Mouse (Mus musculus) naive thymus-derived CD4-positive, alpha-beta T cell, adult 2 months (primary cell): ENCODE measurements around the gene Rtf2.

Experiments
- DNase-seq: peaks from one replicate; pipeline ENCODE4 v3.0.0-alpha.2; 2011; ENCODE audit warnings: low read depth

Gene Rtf2

DNA sequence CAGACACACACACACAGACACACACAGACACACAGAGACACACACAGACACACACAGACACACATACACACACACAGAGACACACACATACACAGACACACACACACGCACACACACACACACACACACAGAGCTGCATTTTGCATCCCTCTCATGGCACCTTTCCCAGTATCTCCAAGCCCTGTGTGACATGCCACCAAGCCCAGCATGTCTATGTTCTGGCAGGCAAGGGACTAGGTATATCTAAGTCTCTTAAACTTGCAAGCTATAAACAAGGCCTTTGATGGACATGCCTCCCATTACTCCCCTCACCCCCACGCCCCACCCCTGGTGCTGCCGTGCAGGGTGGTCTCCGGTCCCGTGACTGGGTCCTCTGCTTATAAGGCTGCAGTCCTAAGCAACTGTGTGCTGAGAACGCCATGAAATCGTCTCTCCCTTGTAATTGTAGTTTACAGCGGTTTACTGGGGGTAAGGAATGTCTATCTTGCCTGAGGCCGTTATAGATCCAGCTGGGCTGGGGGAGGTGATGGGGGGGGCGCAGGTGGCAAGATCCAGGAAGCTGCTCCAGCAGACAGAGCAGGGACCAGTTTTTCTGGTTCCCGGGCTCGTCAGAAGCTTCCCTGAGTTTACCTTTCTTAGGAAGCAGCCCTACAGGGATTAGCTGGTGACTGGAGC lies 44.5 kb downstream of the Rtf2 start:
- DNase-seq: no peak

DNA sequence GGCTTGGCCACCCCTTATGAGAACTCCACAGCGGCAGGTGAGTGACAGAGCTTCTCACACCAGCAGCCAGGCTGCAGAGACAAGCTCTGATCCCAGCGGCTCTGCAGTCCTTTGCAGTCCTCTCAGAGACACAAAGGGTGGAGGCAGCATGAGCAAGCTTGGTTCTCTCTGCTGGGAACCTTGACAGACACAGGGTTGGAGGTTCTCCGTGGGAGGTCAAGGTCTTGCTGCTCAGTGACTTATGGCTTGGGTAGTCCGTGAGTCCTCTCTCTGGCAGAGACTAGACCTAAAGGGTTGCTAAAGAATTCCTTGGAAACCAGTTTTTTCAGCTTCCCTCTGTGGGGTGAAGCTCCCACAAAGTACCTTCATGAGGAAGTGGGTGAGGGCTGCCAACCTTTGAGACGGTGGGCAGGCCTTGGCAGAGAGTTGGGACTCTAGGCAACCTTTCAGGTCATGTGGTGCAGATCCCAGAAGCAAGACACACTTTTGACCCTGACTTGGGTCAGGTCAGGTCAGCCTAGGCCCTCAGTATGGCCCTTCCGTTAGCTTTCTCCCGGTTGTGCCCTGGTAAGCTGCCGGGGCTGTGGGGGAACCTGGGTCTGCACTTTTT lies 56.5 kb downstream of the Rtf2 start:
- DNase-seq: no peak

DNA sequence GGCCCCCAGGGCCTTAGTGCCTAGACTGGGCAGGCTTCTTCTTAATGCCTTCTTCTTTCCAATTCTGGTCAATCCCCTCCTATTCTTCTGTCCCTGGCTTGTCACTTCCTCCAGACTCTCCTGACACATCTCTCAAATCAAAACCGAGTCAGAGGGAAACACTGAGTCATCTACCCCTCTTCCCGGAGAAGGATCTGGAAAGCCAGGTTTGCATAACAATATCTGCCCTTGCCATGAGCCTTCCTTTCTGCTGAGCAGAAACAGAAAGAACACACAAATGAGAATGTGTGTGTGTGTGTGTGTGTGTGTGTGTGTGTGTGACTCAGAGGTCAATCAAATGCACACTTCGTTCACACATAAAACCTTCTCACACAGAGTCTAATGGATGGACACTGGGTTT lies 58.5 kb downstream of the Rtf2 start:
- DNase-seq: no peak

DNA sequence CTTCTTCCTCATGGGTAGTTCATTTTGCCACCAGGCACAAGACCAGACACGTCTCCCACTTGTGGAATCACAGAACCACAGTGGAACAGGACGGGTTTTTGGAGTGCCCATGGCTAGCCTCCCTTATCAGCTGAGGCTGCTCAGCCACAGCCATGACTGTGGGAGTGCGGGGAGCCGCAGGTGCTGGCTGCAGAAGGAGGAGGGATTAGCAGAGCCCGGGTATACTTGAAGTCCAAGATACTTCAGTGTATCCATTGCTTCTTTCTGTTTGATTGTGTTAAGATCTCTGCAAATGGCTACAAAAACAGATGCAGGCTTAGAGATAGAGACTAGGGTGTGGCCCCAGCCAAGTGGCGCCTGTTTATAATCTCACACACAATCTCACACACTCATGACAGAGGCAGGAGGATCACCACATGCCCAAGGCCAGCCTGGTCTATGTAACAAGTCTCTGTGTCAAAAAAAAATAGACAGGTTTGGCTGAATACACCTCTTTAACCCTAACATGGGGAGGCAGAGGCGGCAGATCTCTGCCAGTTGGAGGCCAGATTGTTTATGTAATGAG lies 60.5 kb downstream of the Rtf2 start:
- DNase-seq: no peak

DNA sequence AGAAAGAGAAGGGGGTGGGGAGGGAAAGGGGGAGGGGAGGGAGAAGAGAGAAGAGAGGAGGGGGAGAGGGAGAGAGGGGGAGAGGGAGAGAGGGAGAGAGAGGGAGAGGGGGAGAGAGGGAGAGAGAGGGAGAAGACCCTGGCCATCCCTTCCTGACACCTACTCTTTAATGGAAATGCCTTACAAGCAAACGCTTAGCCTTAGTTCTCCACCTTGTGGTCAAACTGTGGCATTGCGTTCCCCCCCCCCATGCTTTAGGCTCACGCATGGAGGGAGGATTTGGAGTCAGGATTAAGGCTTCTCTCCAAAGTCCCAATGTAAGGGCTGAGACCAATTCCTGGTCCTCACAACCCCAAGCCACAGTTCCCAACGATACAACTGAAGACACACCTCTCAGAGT lies 61.0 kb downstream of the Rtf2 start:
- DNase-seq: peak; percentile 66

DNA sequence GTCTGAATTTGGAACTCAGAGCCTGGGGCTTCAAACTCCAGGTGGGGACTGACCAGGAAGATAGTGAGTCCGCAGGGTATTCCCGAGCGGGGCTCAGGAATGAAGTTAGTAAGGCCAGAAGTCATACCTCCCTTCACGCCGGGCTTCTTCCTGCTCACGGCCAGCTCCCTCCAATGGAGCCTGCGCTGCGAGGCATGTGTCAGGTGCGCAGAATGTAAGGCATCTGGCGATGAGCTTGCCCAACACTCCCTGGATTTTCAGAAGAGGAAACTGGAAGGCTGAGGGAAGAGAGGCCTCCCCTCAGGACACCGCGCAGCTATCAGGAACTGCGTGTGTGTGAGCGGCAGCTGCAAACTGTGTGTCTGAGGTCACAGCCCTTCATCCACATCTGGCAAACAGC lies 61.8 kb downstream of the Rtf2 start:
- DNase-seq: no peak

DNA sequence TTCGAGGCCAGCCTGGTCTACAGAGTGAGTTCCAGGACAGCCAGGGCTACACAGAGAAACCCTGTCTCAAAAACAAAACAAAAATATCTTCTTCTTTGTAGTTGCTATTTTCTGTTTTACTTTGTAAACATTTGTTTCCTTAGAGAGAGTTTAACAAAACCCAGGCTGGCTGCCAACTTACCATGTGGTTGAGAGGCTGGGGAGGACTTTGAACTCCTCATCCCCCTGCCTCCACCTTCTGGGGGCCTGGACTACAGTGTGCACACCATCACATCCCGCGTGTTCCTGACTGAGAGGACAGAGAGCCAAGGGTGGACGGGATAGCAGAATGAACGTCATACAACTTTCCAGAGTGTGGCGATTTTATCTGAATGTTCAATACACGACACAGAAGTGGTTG lies 65.8 kb downstream of the Rtf2 start:
- no peak for DNase-seq

DNA sequence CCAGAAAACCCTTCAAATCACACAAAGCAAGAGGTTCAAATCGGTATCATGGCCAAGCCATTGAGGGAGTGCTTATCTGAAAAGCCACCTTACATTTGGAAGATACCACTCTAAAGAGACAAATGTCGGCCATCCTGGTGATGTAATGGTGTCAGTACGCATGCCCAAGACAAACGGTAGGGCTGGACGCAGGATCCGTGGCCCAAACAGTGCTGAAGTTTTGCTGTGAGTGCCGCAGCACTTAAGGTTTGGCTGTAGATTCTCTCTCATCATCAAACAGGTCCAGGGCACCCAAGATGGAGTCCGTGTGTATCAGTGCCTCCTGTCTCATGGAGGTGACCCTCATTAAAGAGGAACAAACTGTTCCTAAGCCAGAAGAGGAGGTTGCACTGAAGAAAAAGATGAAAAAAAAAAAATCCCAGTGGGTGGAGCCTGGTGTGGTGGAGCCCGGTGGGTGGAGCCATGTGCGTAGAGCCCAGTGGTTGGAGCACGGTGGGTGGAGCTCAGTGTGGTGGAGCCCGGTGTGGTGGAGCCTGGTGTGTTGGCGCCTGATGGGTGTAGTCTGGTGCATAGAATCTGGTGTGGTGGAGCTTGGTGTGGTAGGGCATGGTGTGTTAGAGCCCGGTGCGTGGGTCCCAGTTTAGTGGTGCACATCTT lies 69.8 kb downstream of the Rtf2 start:
- DNase-seq: no peak

DNA sequence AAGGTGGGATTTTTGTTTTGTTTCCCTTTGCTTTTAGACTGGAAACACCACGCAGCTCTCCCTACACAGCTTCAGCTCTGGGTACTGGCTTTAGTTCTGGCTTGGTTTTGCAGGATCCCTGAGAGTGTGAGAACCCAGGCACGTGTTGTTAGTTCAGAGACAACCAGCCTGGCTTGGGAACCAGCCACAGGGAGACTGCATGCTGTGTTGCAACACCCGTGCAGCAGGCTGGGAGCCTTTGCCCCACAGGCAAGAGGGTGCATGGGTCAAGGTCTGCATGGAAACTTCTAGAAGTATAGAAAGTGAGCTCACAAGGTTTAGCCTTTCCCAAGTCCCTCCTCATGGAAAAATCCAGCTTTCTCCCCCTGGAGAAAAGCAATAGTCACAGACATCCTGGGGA lies 70.5 kb downstream of the Rtf2 start:
- no peak for DNase-seq

DNA sequence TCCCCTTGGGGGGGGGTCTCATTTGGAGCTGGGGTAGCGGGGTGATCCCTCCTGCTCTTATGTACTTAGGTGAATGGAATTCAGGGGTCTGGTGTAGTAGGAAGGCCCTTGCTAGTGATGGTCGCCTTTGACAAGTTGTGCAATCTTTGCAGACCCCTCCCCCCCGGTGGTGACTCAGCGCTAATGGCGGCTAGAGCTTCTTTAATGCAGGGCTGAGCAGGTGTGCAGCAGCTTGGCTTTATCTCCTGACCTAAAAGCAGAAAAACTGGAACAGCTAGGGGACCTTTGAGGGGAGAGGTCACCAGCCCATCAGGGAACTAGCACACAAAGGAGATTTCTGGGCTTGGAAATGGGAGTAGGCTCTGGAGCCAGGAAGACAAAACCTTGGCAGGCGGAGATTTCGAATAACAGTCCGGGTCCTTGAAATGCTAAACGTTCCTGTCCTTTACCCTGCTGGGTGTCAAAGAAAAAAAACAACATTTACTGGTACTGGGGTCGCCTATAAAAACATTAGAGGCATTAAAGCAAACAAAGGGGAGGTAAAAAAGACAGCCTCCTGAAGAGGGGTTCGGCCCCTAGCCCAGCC lies 76.1 kb downstream of the Rtf2 start:
- no peak for DNase-seq
